Mouse (Mus musculus) heart, adult 8-10 months (tissue): Measurements from ENCODE around the gene Wdhd1. TPM values are rescaled to one million over a fixed set of nuclear protein-coding genes. Genes with fewer than 3 reads are reported as not detected.
"Not testable (repeated sequence)": the region's sequence is repeated elsewhere in the genome, so short reads cannot be mapped to it uniquely, and the experiment has no call there.

Experiments used
- DNase-seq: peaks from one replicate; pipeline ENCODE4 v3.0.0; 2022; ENCODE audit warnings: low spot score
- total RNA-seq, 4 experiments: library from RNA; stranded (reverse); gene quantifications; 2 replicates each; pipeline ENCODE4 v1.2.4; 2022

Gene Wdhd1
- total RNA-seq: 1 to 10 TPM in 1 of 4 experiments, under 1 TPM in 3; 0.57 to 1.1 (median 0.78) TPM

DNA sequence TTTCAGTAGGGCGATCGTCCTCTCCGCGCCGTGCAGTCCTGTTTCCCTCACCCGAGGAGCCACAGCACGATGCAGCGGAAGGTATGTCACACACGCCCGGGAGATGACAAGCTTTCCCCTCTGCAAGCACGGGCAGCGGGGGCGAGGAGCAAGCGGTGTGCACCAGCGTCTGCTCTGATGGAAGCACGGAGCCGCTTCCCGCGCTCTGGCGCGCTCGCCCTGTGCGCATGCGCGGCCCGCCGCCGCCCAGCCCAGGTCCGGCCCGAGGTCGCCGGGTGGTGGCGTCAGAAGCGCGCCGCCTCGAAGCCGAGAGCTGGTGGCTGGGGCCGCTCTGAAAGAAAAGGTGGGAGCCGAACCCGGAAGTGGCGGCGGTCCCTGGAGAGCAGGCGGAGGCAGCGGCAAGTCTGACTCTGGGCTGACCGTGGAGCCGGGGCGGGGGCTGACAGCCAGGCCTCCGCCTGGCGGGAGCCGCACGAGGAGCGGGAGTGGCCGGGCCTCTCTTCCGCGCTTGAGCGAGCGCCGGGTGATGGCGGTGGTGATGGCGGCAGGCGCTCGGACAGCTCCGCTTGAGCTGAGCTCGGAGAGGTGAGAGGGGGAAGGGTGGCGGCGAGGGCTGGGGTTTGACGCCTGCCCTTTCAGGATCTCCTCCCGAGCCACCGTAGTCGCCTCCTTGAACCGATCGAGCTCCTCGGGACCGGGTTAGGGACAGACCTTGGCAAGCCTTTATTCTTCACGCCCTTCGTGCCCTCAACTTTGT is at the start of gene Wdhd1, which contains the start of gene Socs4:
Wdhd1 (minus strand) TSS at position 221 of the 757 bp plus-strand sequence.
Socs4 (plus strand) TSS at position 295 of the 757 bp plus-strand sequence.
- peak; percentile 93 for DNase-seq

DNA sequence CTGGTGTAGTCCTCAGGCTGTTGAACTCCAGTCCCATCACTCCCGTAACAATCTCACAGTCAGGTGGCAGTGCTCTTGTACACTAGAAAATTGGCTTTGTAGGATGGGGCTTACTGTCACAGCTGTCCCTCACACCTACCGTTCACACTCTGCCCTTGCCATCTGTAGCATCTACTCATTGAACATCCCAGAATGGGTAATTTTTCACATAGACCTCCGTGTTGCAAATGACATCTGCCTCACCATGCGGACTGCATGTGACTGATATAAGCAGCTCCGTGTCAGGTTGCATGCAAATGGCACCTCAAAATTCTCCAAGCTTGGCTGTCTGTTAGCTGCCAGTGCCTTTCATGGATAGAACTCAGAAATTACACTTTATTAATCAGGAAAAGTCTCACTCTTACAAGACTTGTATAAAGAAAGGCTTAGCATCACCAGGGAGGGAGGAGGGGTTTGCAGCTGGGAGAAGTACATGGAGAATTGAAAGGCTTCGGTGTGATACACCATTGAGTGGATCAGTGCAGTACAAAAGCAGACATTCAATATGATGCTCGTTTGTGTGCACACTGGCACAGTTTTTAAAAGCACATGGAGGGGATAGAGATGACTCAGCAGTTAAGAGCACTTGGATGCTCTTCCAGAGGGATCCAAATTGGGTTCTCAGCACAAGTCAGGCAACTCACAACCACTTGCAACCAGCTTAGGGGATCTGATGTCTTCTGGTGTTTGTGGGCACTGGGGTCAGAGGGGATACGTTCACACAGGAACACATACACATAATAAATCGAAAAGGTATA is 49.5 kb upstream of the Wdhd1 start:
- DNase-seq: no peak

DNA sequence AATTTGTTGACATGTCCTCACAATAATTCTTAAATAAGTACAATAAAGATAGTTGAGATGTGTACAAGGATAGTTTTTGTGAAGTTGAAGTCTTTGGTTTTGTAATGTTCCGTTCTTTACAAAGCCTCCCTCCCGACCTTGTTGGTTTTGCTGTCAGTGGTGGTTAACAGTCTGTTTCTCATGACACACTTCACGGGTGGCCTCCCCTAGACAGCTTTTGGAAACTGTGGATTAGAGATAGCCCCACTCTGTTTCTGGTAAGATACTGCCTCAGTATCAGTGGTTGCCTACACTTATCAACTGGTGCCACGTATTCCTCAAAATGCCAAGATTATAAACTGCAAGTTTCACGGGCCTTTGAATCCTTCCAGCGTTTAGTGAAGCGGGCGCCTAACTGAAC is 44.9 kb upstream of the Wdhd1 start:
- DNase-seq: not testable (repeated sequence)

DNA sequence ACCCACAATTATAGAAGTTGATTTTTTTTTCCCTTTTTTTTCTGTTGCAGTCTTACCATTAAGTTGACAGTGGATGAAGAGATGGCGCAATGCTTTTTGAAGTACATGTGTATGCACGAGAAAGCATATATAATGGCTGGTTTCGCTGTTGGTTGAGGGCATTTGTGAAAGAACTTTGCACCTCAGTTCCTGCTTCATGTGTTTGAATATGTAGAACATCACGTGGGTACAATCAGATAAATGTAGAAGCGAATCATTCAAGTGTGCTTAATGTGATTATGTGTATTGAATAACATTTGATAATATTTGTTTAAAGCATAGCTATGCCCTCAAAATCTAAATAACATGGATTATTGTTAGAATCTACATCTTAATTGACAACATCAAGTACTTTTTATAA is 42.7 kb upstream of the Wdhd1 start:
- DNase-seq: no peak

DNA sequence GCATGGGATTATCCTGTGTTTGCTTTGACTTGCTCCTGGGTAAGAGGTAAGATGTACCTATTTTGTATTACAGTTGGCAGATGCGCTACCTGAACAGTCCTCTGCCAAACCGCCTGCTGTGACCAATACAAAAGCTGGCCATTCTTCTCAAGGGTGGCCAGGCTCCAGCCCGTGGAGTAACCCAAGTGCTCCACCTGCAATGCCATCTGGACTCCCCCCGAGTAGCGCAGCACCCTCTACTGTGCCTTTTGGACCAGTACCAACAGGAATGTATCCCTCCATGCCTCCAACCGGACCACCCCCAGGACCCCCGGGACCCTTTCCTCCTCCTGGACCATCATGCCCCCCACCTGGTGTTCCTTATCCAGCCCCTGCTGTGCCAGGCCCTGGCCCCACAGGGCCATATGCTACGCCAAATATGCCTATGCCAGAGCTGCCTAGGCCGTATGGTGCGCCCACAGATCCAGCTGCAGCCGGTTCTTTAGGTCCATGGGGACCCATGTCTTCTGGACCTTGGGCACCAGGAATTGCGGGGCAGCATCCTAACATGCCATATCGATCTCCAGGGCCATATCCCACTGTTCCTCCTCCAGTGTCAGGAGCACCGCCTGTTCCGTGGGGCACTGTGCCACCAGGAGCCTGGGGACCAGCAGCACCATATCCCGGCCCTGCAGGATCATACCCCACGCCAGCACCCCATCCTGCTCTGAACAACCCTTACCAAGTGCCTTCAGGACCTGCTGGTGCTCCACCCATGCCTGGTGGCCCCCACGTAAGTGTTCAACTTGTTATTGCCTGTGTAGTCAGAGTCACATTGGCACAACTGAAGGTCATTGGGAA is 33.9 kb upstream of the Wdhd1 start:
- DNase-seq: no peak

DNA sequence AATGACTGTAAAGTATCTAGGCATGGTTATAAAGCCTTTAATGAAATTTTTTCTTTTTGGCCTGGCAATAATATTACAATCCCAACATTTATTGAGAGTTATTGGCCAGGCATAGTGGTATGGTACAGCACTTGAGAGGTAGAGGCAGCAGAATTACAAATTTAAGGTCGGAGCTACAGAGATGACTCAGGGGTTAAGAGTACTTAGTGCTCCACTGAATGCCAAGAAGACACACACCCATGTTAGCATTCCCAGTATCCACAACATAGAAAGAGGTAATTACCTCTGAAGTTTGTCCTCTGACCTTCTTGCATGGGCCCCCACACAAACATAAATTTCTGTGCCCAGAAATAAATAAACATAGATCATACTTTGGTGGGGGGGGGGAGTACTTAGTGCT is 32.4 kb upstream of the Wdhd1 start:
- DNase-seq: no peak

DNA sequence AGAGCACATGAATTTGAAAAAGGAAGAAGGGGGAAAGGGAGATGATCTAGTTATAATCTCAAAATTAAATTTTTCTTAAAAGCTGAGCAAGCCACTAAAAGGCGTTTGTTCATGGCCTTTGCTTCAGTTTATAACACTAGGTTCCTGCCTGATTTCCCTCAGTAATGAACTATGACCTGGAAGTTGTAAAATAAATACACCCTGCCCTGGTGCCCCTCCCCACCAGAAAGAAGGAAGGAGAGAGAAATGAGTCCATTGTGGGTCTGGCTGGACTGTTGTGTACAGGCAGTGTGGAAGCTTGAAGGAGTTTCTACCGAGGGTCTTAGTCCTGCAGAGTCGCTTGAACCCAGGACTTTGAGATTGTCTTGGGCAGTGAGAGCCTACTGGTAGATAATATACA is 31.0 kb upstream of the Wdhd1 start:
- DNase-seq: no peak

DNA sequence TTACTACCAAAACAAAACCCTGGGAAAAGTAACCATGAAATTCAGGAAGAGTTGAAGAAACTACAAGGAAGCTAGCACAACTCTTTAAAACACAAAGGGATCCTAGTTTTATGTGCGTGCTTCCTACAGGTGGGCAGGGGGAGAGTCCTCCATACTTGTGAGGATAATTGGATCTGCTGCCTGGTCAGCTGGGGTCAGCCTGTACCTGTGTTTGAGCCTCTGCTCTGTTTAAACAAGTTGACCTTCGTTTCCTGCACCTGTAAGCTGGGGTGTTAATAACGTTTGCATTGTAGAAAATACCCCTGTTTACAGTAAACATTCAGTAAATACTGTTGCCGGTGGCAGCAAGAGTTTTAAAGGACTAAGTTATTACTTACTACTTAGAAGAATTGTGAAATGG is 29.3 kb upstream of the Wdhd1 start:
- DNase-seq: no peak

DNA sequence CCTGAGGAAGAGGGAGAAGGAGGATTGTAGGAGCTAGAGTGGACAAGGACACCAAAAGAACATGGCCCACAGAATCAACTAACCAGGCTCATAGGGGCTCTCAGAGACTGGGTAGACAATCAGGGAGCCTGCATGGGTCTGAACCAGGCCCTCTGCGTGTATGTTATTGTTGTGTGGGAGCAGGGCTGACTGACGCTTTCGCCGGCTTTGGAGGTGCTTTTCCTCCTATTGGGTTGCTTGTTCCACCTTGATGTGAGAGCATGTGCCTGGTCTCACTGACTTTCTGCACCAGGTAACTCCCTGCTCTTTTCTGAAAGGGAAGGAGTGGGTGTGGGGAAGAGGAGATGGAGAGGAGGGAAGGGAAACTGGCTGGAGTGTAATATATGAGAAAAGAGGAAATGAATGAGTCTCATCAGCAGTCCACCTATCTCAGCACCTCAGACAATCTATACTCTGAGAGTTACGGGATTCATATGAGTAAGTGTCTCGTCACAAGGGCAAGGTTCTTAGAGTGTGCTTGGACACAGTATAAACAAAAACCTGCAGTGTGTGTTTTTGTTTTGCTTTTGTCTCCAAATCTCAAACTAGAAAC is 28.3 kb upstream of the Wdhd1 start:
- no peak for DNase-seq

DNA sequence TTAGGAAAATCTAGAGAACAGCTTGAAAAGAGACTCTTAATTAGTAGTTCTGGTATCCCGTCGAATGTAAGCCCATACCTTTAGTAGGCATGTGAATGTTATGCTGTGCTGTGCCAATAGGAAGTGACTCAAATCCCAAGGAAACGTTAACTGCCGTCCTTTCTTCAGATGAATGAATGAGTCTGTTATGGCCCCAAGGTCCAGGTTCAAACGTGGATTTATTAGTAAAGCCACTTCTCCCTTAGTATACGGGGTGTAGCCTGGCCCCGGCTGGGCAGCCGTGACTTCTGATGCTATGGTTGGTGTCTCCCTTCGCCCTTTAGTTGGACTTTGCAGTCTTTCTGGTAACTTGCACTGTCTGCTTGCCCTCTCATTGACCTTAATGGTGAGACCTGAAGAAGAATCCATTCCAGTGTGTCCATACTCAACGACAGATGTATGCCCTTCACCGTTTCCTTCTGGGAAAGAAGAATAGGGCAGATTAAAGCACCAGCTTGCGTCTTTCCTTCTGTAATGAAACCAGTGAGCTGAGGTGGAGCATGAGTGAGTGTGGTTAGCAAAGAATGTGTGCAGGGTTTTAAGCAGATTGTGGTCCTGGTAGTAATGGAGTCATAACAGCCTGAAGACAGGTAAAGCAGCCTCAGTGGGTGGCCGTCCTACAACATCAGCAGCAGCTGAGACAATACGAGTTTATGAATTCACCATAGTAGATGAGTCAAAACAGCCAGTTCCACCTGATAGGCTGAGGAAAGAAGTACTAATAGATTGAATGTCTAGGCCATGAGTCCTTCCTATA is 26.4 kb upstream of the Wdhd1 start:
- DNase-seq: no peak

DNA sequence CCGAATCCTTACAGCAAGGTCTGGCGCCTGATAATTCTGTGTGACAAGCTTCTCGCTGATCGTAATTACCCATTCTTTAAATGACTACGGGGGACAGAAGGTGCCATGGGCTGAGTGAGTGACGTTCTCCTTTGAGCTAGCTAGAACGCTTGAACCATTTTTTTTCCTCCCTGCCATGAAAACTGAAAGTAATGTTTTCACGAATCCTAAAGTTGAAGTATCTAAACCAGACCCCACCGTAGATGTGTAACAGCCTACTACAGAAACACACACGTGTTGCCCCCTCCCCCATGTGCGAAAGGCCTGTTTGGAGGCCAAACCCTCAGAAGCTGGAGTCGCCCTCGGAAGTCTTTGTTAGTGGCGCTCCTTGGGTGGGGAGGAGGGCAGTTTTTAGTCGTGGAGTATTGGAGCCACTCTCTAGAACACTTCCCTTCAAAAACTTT is 22.2 kb upstream of the Wdhd1 start:
- DNase-seq: peak; percentile 21

DNA sequence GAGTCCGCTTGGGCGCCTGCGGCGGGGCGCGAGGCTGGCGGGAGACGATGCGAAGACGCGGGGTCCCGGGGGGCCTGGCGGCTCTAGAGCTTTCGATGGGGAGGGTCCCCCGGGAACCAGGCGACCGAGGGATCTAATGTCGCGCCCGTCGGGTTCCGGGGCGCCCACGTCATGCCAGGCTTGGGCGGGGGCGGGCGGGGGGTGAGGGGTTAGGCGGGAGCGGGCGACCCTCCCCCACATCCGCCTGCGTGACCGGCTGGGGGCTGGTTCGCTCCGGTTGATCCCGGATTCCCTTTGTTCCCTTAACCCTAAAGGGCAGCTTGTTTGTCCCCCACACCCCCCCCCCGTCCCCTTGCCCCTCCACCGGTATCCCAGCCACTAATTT is 21.7 kb upstream of the Wdhd1 start:
- DNase-seq: no peak

DNA sequence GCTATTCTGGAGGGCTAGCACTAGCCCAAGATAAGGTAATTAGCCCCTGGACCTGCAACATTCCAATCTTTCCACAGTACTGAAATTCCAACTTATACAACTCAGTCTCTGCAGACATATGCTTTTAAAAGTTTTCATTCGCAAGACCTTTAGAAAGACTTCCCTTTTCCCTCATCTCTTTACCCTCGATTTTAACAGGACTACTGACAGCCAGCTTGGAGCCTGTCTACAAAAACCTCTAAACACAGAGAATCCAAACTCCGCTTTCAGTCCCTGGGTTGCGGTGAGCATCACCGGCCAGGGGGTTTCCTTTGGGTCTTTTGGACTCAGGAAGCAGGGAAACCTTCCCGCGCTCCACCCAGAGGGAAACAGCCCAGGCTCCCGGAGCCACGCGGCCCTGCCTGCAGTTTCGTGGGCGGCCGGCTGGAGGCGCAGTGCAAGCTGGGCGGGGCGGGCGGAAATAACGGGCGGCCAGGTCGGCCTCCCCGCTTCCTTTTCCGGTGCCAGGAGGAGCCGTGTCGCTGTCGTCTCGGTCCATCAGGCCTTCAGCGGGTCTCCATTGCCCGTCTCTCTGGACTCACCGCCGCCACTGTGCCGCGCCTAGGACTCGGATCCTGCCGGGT is 21.2 kb upstream of the Wdhd1 start, which contains the start of gene Mapk1ip1l:
Mapk1ip1l (plus strand) TSS at position 482 of the 623 bp plus-strand sequence.
- peak; percentile 90 for DNase-seq

DNA sequence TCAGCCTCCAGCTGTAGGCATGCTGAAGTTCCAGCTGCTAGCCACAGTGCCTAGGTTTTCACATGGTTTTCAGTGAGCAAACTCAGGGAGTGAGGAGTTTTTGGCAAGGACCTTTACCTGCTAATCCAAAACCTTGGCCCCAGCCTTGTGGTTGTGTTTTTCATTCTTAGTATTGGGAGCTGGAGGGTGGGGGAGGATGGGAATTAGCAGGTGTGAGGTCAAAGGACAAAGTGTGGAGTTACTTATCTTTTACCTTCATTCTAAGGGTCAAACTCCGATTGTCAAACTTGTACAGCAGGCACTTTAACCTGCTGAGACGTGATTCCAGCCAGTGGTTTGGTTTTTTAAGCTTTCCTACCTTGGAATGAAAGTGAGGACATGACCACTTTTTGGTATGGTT is 19.6 kb upstream of the Wdhd1 start:
- no peak for DNase-seq

DNA sequence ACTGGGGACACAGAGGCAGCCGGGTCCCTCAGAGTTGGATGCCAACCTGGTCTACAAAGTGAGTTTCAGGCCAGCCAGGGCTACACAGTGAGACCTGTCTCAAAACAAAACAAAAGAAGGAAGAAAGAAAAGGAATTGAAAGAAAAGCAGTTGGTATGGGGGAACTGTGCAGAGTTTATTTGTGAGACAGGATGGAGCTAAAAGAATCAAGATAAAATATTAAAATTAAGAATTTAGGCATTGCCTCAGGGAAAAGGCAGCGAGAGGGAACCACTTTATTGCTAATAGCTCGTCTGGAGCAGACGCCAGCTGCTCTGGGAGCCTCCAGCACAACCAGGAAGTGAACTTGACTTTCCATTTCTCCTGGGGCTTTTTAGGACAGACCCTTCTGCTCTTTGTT is 17.5 kb upstream of the Wdhd1 start:
- DNase-seq: no peak

DNA sequence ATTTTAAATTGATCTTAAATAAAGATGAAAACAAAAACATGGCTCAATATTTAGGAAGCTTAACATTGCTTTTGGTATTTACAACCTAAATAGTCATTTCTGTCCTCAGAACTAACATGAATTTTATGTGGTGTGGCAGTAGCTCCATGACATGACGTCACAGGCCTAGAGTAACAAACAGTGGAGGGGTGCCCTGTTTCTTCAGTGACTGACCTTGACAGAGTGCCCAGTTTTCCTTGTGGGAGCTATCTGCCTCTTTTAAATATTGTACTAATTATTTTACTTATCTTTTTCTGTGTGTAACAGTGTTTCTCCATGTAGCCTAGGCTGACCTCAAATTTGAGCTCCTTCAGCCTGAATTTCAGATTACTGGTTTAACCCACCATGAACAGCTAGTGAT is 15.1 kb upstream of the Wdhd1 start:
- DNase-seq: no peak

DNA sequence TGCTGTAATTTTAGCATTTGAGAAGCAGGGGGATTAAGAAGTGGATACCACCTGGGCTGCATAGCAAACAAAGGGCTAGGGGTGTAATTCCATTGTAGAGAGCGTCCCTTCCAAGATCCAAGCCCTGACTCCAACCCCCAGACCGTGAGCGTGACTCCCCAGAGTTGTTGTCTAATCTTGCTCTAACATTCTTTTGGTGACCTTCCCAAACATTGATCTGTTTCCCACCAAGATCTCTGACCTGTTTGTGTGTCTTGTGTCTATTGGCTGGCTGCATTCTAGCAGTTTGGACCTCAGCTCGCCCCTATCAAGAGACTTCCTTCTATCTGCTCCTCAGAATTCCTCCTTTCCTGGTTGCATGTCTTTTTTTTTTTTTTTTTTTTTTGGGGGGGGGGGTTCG is 10.4 kb upstream of the Wdhd1 start:
- no peak for DNase-seq

DNA sequence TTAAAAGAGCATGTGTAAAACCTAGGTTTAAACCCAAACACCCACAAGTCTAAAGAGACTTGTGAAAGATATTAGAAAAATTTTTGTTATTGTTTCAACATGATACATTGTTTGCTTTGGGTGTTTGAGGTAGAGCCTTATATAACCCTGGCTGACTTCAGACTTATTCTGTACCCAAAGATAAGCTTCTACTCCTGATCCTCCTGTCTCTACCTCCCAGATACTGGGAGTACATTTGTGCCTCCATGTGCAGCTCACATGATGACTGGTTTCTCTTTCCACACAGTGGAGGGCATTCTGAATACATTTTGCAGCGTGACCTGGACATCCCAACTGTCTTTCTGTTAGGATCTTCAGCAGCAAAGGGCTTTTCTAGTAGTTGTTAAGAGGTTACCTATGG is 9.6 kb upstream of the Wdhd1 start:
- DNase-seq: no peak

DNA sequence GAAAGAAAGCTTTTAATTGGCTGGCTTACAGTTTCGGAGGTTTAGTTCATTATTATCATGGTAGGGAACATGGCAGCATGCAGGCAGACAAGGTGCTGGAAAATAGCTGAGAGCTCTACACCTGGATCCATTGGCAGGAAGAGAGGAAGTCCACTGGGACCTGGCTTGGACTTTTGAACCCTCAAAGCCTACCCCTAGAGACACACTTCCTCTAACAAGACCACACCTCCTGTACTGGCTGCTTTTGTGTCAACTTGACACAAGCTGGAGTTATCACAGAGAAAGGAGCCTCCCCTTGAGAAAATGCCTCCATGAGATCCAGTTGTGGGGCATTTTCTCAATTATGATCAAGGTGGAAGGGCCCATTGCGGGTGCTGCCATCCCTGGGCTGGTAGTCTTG is 8.6 kb upstream of the Wdhd1 start:
- no peak for DNase-seq

DNA sequence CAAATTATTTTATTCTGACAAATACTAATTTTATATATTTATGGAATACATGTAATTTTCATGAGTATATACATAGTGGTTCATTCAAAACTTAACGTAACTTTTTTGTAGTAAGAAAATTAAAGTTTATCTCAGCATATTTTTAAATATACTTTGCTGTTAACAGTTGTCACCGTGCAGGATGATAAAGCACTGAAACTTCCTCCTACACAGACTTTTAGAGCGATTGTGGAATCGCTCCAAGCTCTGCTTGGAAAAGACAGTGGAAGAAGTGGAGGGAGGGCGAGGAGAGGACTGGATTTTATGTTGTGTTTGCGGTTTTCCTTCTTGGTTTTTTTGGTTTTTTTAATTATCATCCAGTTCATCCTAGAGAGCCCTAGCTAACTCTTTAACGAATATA is 6.9 kb upstream of the Wdhd1 start:
- no peak for DNase-seq
